Mouse (Mus musculus): ENCODE measurements around the gene Kcnh4.

Gene Kcnh4

DNA sequence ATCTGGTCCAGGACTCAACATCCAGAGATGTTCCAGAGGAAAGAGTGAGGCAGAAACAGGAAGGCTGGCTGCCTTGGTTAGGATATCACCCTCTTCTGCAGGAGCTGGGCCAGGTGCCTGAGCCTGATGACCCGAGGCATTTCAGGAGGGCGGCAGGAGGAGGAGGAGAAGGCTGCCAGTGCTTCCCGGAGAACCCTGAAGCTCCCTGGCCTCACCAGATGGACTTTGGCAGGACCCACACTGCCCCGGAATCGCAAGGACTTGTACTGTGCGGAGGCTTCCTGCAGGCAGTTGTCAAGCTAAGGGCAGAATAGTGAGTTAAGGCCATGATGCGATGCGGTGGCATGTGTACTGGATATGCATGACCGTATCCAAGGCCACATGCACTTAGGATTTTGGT is 7.0 kb upstream of the Kcnh4 start:
- DNase-seq (ENCODE audit: low spot score in 2 of 2) = no peak

DNA sequence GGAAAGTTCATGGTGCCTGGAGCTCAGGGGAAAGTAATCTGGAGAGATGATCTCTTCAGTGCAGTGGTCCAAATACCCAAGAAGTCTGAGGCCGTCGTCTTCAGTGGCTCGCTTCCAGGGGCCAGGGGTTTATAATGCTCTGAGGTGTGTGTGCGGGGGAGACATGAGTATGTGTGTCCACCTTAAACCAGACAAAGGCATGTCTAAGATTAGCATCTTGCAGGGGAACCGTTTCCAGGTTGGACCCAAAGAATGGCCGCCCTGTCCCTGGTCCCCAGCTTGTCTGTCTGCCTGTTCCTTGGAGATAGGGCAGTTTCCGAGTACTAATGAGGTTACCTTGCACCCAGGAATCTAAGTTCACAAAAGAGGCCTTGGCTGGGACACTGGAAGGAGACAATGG is 3.1 kb upstream of the Kcnh4 start, which contains the start of gene Hcrt:
Gene Hcrt (minus strand): TSS at position 101 of the 400 bp plus-strand sequence.
- no peak for DNase-seq (ENCODE audit: low spot score in 2 of 2)

GRCm38 (mm10) chr11:100761547-100762045 is 1.9 kb upstream of the Kcnh4 start:
- DNase-seq (ENCODE audit: low spot score in 2 of 2) = peak; percentile 90 to 94

GRCm38 (mm10) chr11:100758707-100759610 is 783 bp downstream of the Kcnh4 start:
- DNase-seq (ENCODE audit: low spot score in 2 of 2) = no peak

- no peak for DNase-seq (ENCODE audit: low spot score in 2 of 2)
Observed at GRCm38 (mm10) chr11:100757566-100757965, 2.2 kb downstream of the Kcnh4 start.

DNA sequence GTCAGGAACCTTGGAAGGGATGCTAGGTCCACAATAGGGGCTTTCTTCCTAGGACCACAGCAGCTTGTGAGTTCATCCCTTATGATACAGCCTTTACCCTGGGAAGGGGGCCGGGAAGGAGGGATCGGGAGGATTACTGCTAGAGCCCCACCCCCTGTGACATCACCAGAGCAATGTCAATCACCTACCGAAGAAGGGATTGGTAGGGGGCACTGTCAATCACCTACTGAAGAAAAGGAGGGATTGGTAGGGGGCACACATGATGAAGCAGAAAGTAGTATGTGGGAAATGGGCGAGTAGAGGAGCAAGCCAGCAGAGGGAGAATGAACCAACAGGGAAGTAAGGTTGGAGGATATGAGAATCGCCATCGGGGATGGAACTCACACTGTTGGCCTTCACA is 3.3 kb downstream of the Kcnh4 start:
- DNase-seq (ENCODE audit: low spot score in 2 of 2) = no peak

DNA sequence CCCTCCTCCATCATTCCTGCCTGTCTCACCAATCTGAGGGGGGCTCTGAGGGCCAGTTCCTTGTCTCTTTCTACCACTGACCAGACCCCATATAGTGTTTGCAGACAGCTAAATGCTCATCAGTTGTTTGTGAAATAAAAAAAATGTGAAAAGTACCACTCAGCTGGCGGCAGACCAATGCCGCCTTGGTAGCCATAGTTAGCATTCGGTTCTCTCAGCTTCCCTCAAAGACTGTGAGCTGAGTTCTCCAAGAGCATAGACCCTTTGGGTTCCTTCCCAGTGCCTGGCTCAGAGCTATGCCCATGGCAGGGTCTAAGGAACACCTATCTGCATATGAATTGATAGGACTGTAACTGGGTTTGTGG is 5.1 kb downstream of the Kcnh4 start:
- DNase-seq (ENCODE audit: low spot score in 2 of 2) = no peak

DNA sequence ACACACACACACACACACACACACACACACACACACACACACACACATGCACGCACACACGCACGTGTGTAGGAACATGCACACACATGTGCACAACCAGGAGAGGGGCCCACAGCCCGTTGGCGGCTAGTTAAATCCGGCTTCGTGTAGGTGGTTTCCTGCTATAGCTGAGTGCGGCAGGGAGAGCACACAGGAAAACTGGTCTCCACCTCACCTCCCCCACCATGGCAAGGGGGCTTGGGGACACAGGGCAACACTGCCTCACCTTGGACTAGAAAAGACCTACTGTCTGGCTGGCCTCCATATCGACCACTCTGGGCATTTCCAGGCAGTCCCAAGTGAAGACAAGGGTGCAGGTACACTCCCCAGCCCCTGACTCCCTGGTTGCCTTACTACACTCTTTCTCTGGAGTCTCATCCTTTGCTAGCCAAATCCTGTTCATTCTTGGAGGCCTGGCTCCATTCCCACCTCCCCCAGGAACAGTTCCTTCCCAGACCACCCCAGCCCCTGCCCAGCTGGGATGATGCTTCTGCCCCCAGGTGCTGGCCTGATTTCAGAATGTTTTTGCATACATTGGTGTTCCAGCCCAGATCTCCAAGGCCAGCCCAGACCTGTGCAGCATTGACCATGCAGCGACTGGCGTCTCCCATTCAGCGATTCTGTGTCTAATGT is 5.6 kb downstream of the Kcnh4 start:
- DNase-seq (ENCODE audit: low spot score in 2 of 2) = no peak

DNA sequence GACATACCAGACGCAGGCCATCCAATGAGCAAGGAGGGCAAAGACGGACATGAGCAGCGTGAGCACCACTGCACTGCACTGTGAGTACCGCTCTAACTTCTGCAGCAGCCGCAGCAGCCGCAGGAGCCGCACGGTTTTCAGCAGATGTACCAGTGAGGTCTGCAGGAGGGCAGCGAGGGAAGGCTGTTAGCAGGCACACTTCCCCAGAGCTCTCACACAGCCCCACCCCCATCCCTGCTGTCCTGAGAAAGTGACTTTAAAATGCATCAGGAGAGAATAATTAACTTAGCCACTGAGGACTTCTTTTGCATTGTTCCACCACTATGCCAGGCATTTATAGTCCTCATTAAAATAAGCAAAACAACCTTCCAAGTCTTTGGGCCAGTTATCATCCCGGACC is 7.4 kb downstream of the Kcnh4 start:
- no peak for DNase-seq (ENCODE audit: low spot score in 2 of 2)

DNA sequence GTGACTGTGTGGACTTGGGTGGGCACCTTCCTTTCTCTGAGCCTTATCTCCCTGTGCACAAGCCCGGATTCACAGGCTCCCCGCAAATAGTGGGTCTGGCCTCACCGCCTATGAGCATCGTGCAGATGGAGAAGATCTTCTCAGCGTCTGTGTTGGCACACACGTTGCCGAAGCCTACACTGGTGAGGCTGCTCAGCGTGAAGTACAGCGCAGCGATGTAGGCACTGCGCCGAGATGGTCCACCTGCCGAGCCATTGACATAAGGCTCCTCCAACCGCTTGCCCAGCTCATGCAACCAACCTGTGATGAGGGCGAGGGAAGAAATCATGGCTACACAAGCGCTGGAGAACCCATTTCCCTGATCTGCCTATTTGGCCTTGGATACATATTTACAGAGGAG is 9.6 kb downstream of the Kcnh4 start:
- no peak for DNase-seq (ENCODE audit: low spot score in 2 of 2)

DNA sequence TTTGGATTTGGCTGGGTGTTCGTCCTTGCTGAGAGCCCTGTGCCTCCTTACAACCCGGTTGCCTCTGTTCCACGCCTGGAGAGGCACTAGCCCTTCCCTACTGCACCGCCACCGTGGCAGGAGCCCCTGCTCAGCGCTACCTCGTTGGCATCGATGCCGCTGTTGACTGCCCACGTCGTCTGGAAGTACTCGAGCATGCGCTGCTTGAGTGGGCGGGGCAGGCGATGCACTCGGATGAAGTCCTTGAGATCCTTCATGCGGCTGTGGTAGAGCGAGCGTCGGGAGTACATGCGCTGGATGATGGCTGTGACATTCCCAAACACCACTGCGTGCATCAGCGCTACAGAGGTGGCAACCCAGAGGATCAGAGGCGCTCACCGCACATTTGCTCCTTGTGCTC is 10.3 kb downstream of the Kcnh4 start:
- DNase-seq (ENCODE audit: low spot score in 2 of 2) = no peak

DNA sequence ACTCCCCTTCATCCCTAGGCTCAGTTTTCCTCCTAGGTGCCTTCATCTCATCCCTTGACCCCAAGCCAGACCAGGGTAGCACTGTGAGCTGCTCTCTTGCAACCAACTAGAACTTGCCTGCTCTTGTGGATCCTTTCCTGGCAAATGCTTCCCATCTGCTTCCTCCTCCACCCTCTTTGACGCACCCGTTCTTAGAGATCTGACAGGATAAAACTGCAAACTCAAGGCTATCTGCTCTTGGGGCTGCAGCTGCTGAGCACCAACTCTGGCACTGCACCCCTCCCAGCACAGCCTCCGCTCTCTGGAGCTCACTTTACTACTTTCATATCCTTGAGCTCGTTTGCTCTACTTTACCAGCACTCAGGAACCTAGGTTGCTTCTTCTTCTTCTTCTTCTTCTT is 11.1 kb downstream of the Kcnh4 start:
- no peak for DNase-seq (ENCODE audit: low spot score in 2 of 2)

DNA sequence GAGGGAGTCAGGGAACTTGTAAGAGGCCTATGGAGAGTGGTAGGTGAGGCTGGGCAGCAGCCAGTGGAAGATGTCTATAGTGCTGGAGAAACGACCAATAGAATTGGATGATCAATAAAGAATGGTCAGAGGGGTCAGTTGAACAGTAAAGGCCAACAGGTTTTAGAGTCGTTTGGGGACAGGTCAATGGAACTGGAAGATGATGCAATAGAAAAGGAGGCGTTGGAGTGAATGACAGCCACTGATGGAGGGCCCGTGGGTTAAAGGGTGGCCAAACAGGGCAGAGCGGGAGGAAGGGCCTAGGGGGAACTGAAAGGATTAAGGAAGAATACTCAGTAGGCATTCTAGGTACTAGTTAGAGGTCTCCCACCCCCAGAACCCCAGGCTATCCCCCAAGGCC is 12.6 kb downstream of the Kcnh4 start:
- DNase-seq (ENCODE audit: low spot score in 2 of 2) = no peak

- no peak for DNase-seq (ENCODE audit: low spot score in 2 of 2)
Observed at GRCm38 (mm10) chr11:100746546-100746945, 13.2 kb downstream of the Kcnh4 start.

DNA sequence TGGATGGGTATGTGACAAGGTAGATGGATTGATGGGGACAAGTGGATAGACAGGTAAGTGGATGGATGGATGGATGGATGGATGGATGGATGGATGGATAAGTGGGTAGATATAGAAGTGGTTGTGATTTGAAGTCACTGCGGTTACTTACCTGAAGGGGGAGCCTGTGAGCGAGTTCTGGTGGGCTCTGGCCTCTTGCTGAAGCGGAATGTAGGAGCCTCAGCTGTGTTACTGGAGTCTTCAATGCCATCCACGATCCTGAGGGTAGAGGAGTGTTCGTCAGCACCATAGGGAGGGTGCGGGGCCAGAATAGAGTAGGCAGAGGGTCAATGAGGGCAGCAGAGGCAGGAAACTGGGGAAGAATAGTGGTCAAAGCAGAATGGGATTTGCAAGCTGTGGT is 14.7 kb downstream of the Kcnh4 start:
- DNase-seq (ENCODE audit: low spot score in 2 of 2) = peak in 1 of 2 experiments; percentile 63

- DNase-seq (ENCODE audit: low spot score in 2 of 2) = no peak
Observed at GRCm38 (mm10) chr11:100741348-100741747, 18.4 kb downstream of the Kcnh4 start.

- no peak for DNase-seq (ENCODE audit: low spot score in 2 of 2)
Observed at GRCm38 (mm10) chr11:100738749-100739148, 21.0 kb downstream of the Kcnh4 start.

DNA sequence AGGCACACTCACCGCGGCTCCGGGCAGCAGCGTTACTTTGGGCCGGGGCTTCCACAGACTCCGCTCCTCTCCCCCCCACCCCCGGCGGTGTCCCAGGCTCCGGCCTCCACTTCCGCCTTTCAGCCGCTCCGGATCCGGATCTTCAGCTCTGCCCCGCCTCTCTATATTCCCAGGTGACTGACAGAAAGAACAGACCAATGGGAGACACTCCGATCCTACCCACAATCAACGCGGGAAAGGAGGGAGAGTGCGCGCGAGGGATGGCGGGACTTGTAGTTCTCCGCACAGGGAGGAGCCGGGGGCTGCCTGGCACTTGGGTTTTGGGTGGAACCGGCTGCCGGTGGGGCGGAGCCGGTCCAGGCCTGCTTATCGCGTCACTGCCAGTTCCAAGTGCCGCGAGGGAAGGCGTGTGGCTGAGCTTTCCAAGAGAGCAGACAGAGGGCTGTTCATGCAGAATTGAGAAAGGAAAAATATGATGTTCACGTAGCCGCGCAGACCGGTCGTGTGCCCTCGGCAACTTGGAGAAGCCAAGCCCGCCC is 21.6 kb downstream of the Kcnh4 start, which contains the start of gene Rab5c:
Gene Rab5c (minus strand): TSS at position 150 of the 539 bp plus-strand sequence.
- peak; percentile 94 to 96 for DNase-seq (ENCODE audit: low spot score in 2 of 2)

GRCm38 (mm10) chr11:100737105-100737733 is 22.5 kb downstream of the Kcnh4 start:
- no peak for DNase-seq (ENCODE audit: low spot score in 2 of 2)

DNA sequence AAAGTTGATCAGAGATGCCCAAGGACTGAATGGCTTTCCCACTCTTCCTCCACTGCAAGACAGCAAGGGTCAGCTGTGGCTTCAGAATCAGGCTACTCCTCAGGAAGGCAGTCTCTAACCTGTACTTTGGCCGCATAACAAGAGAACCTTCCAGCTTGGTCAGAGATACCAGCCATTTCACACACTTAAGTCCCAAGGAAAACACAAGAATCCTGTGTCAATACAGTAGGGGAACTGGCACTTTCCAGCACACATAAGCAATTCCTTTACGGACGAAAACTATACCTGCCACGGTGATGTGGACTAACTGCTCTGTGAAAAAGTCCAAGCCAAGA is 23.0 kb downstream of the Kcnh4 start:
- DNase-seq (ENCODE audit: low spot score in 2 of 2) = no peak

GRCm38 (mm10) chr11:100735954-100736745 is 23.6 kb downstream of the Kcnh4 start:
- no peak for DNase-seq (ENCODE audit: low spot score in 2 of 2)
